8 mouse cellular contexts compared by ENCODE assay signal in genomic region chr10:85871698-85872478, GRCm38 (mm10). TPM values are rescaled to one million over a fixed set of nuclear protein-coding genes. Genes with fewer than 3 reads are reported as not detected.
A peak's percentile ranks its signal among the peaks of the same experiment; 100 is the strongest.
DNase-seq lines count a peak whose midpoint lies in the region; ATAC-seq and TF ChIP-seq lines count a peak whose summit lies in the region.

No protein-coding gene starts in this region.

- TF ChIP-seq CTCF in MEL (IDR thresholded peaks at IDR 0.05 in 2 of 3, conservative IDR thresholded peaks at IDR 0.05 in 1 of 3; ENCODE audit: control insufficient read depth in 1 of 3, insufficient read depth in 1 of 3, low read depth in 2 of 3, low read length in 3 of 3, poor library complexity in 1 of 3, severe bottlenecking in 1 of 3), result no peak
- no peak for TF ChIP-seq CTCF in cerebellum, adult 2 months (IDR thresholded peaks at IDR 0.05; ENCODE audit: borderline replicate concordance, insufficient read depth, low read depth, low read length)
- no peak for TF ChIP-seq CTCF in forebrain, postnatal 0 days (IDR thresholded peaks at IDR 0.05; ENCODE audit: low read depth)

- under 1% methylated on average over 55 of the region's 55 CpGs for WGBS in cerebellum, adult 2 months
- under 1% methylated on average over 55 of the region's 55 CpGs for WGBS in forebrain, postnatal 0 days
- under 1% methylated on average over 55 of the region's 55 CpGs for WGBS in lung, embryonic 15.5 days

- peak overlapping the region; percentile 88 for H3K9ac ChIP-seq in MEL (ENCODE audit: control insufficient read depth, low read depth, low read length, poor library complexity, severe bottlenecking)
- H3K9ac ChIP-seq in forebrain, postnatal 0 days, result peak overlapping the region; percentile 70
- H3K9ac ChIP-seq in lung, embryonic 15.5 days, result peak overlapping the region; percentile 86

- ATAC-seq in forebrain, postnatal 0 days, result peak; percentile 98
- peak; percentile 92 for ATAC-seq in lung, embryonic 15.5 days (ENCODE audit: borderline replicate concordance, extremely low read depth, low FRiP score, low TSS enrichment)

- peaks cover 21% of the 10 kb centered on the region for H3K79me2 ChIP-seq in MEL (ENCODE audit: control insufficient read depth, insufficient read depth, low read length, poor library complexity)

- H3K36me3 ChIP-seq in MEL (ENCODE audit: control insufficient read depth in 1 of 2, insufficient read depth in 2 of 2, low read length in 2 of 2), result peaks cover 4 to 6% of the 10 kb centered on the region in 2 experiments; a peak in 3 of 4 replicates
- H3K36me3 ChIP-seq in forebrain, postnatal 0 days (ENCODE audit: insufficient read depth), result peaks cover 25% of the 10 kb centered on the region
- H3K36me3 ChIP-seq in lung, embryonic 15.5 days, result peaks cover 22% of the 10 kb centered on the region

- H3K27me3 ChIP-seq in MEL (ENCODE audit: control insufficient read depth in 1 of 2, insufficient read depth in 2 of 2, low read length in 2 of 2), result no peaks in the 10 kb centered on the region; a peak in 1 of 4 replicates
- no peaks in the 10 kb centered on the region for H3K27me3 ChIP-seq in cerebellum, adult 2 months (ENCODE audit: control insufficient read depth, insufficient read depth, low read length)
- no peaks in the 10 kb centered on the region for H3K27me3 ChIP-seq in forebrain, postnatal 0 days (ENCODE audit: insufficient read depth, low read length)
- H3K27me3 ChIP-seq in lung, embryonic 15.5 days, result no peaks in the 10 kb centered on the region

- H3K27ac ChIP-seq in MEL (ENCODE audit: control insufficient read depth, low read depth, low read length), result peak overlapping the region; percentile 29; the same call in 1 of the 2 replicates
- no peak overlapping the region for H3K27ac ChIP-seq in cerebellum, adult 2 months (ENCODE audit: insufficient read depth, low read length)
- H3K27ac ChIP-seq in forebrain, postnatal 0 days (ENCODE audit: low read depth, low read length), result 0 out of 2 replicates have a peak overlapping the region, but pooled peaks have one; percentile 42
- H3K27ac ChIP-seq in lung, embryonic 15.5 days, result peak overlapping the region; percentile 39; the same call in 1 of the 2 replicates

- H3K4me1 ChIP-seq in MEL (ENCODE audit: control insufficient read depth in 1 of 2, insufficient read depth in 2 of 2, low read length in 2 of 2), result peaks cover 0 to 3% of the 10 kb centered on the region in 2 experiments; a peak in 2 of 4 replicates
- no peaks in the 10 kb centered on the region for H3K4me1 ChIP-seq in cerebellum, adult 2 months (ENCODE audit: control insufficient read depth, insufficient read depth, low read length)
- peaks cover 5% of the 10 kb centered on the region; the same call in 1 of the 2 replicates for H3K4me1 ChIP-seq in forebrain, postnatal 0 days (ENCODE audit: insufficient read depth)
- H3K4me1 ChIP-seq in lung, embryonic 15.5 days, result peaks cover 11% of the 10 kb centered on the region

- TF ChIP-seq POLR2A in MEL (IDR thresholded peaks at IDR 0.05; ENCODE audit: control insufficient read depth in 1 of 2, insufficient read depth in 1 of 2, low read depth in 1 of 2, low read length in 2 of 2, poor library complexity in 1 of 2), result peak; percentile 33 to 85; a peak in 2 of 4 replicates
- peak; percentile 71; the same call in 1 of the 2 replicates for TF ChIP-seq POLR2A in cerebellum, adult 2 months (IDR thresholded peaks at IDR 0.05; ENCODE audit: borderline replicate concordance, insufficient read depth, low read length)

- no peak; a peak in 1 of 4 replicates for TF ChIP-seq EP300 in MEL (IDR thresholded peaks at IDR 0.05; ENCODE audit: low read depth in 1 of 2, low read length in 2 of 2)

- no peaks in the 10 kb centered on the region; the same call in 1 of the 2 replicates for H3K9me3 ChIP-seq in MEL (replicated peaks; ENCODE audit: insufficient read depth, low read length)
- no peaks in the 10 kb centered on the region for H3K9me3 ChIP-seq in forebrain, postnatal 0 days (ENCODE audit: low read length)
- H3K9me3 ChIP-seq in lung, embryonic 15.5 days, result no peaks in the 10 kb centered on the region

- no peak for TF ChIP-seq RAD21 in MEL (IDR thresholded peaks at IDR 0.05; ENCODE audit: low read depth, low read length)

- DNase-seq in MEL (ENCODE audit: low read depth, low spot score), result peak; percentile 94
- DNase-seq in cerebellum, adult 2 months, result peak; percentile 90 to 94
- peak; percentile 95 for DNase-seq in forebrain, postnatal 0 days
- DNase-seq in heart, postnatal 4 days, result peak; percentile 94
- peak; percentile 87 to 91 for DNase-seq in layer of hippocampus, adult 8-10 months (ENCODE audit: low spot score in 2 of 2)
- peak; percentile 83 for DNase-seq in ovary, adult 18-20 months (ENCODE audit: low spot score)
- peak; percentile 89 for DNase-seq in thymus, postnatal 0 days (ENCODE audit: low spot score)

- peak overlapping the region; percentile 88 for H3K4me3 ChIP-seq in MEL (ENCODE audit: control insufficient read depth in 1 of 2, insufficient read depth in 1 of 2, low read depth in 2 of 2, low read length in 2 of 2)
- H3K4me3 ChIP-seq in cerebellum, adult 2 months (replicated peaks; ENCODE audit: insufficient read depth, low read depth, low read length), result peak overlapping the region; percentile 88
- H3K4me3 ChIP-seq in forebrain, postnatal 0 days (ENCODE audit: low read depth, low read length), result peak overlapping the region; percentile 81
- peak overlapping the region; percentile 96 for H3K4me3 ChIP-seq in lung, embryonic 15.5 days

- peak overlapping the region; percentile 83 for H3K4me2 ChIP-seq in forebrain, postnatal 0 days (ENCODE audit: low read depth)
- peak overlapping the region; percentile 72 for H3K4me2 ChIP-seq in lung, embryonic 15.5 days

TF ChIP-seq in MEL, 35 proteins besides CTCF, POLR2A, EP300 and RAD21:
- peak; percentile 39; the same call in 1 of the 2 replicates for TF ChIP-seq POLR2AphosphoS2 (IDR thresholded peaks at IDR 0.05; ENCODE audit: low read length)
- TF ChIP-seq TBP (IDR thresholded peaks at IDR 0.05; ENCODE audit: low read depth, low read length), result peak; percentile 67; the same call in 1 of the 2 replicates
- TF ChIP-seq NRF1 (IDR thresholded peaks at IDR 0.05; ENCODE audit: insufficient read depth, low read depth, low read length, poor library complexity, severe bottlenecking), result peak; percentile 88
- peak; percentile 83 for TF ChIP-seq MYC (IDR thresholded peaks at IDR 0.05; ENCODE audit: low read depth, low read length)
- TF ChIP-seq UBTF (IDR thresholded peaks at IDR 0.05; ENCODE audit: borderline replicate concordance, insufficient read depth, low read depth, low read length), result peak; percentile 17; the same call in 1 of the 2 replicates
- peak; percentile 88 for TF ChIP-seq HCFC1 (IDR thresholded peaks at IDR 0.05; ENCODE audit: low read depth, low read length)
- TF ChIP-seq MAZ (IDR thresholded peaks at IDR 0.05; ENCODE audit: low read depth, low read length), result peak; percentile 63; the same call in 1 of the 2 replicates
- TF ChIP-seq SIN3A (IDR thresholded peaks at IDR 0.05; ENCODE audit: low read length), result peak; percentile 73
- TF ChIP-seq ELF1 (IDR thresholded peaks at IDR 0.05; ENCODE audit: low read depth, low read length), result peak; percentile 56
- TF ChIP-seq MAX (IDR thresholded peaks at IDR 0.05; ENCODE audit: low read length), result peak; percentile 70
- peak; percentile 80 for TF ChIP-seq NELFE (IDR thresholded peaks at IDR 0.05; ENCODE audit: low read depth, low read length)
- no peak for TF ChIP-seq BHLHE40 (IDR thresholded peaks at IDR 0.05; ENCODE audit: borderline replicate concordance, low read depth, low read length)
- peak; percentile 98 for TF ChIP-seq MXI1 (IDR thresholded peaks at IDR 0.05; ENCODE audit: low read depth, low read length)
- TF ChIP-seq ETS1 (IDR thresholded peaks at IDR 0.05; ENCODE audit: low read depth, low read length), result no peak
- TF ChIP-seq ZNF384 (IDR thresholded peaks at IDR 0.05; ENCODE audit: low read depth, low read length), result no peak

RNA-seq across cellular contexts. Expression of gene Pwp1, which starts 42.6 kb away (rescaled TPM):
- 70.2 and 81.5 TPM in 2 replicates for total RNA-seq in MEL (2012; rRNA removed)
- 10 to 100 TPM; 75.8 to 94.4 TPM for polyA plus RNA-seq in MEL (2012; ENCODE audit: insufficient read depth in 1 of 2, insufficient read length in 2 of 2, low read depth in 1 of 2, low replicate concordance in 2 of 2, missing spikeins in 1 of 2)
- polyA plus RNA-seq in cerebellum, adult 2 months (2012; rRNA removed), result 18.2 and 20.5 TPM in 2 replicates
- 56.3 and 63.9 TPM in 2 replicates for total RNA-seq in forebrain, postnatal 0 days (2014; rRNA removed)
- polyA plus RNA-seq in forebrain, postnatal 0 days (2015; fragmentation: Nextera tagmentation; extraction: Ambion mirVana), result 60.9 and 62.3 TPM in 2 replicates
- total RNA-seq in heart, postnatal 4 days (2021), result 10 to 100 TPM; 20.5 to 23.5 TPM
- total RNA-seq in layer of hippocampus, adult 8-10 months (2022), result 10 to 100 TPM; 18.2 to 19.5 (median 18.6) TPM
- 87.2 and 87.3 TPM in 2 replicates for polyA plus RNA-seq in lung, embryonic 15.5 days (2015; fragmentation: Nextera tagmentation; extraction: Ambion mirVana)
- 64.4 and 67.5 TPM in 2 replicates for polyA plus RNA-seq in thymus, postnatal 0 days (2015; fragmentation: Nextera tagmentation; extraction: Ambion mirVana)

RNA-seq across cellular contexts. Expression of gene Prdm4, which starts 45.1 kb away (rescaled TPM):
- 24.8 and 26.2 TPM in 2 replicates for total RNA-seq in MEL (2012; rRNA removed)
- polyA plus RNA-seq in MEL (2012; ENCODE audit: insufficient read depth in 1 of 2, insufficient read length in 2 of 2, low read depth in 1 of 2, low replicate concordance in 2 of 2, missing spikeins in 1 of 2), result 10 to 100 TPM; 38.5 to 43.4 TPM
- 27.8 and 29.4 TPM in 2 replicates for polyA plus RNA-seq in cerebellum, adult 2 months (2012; rRNA removed)
- total RNA-seq in forebrain, postnatal 0 days (2014; rRNA removed), result 51.6 and 65.0 TPM in 2 replicates
- polyA plus RNA-seq in forebrain, postnatal 0 days (2015; fragmentation: Nextera tagmentation; extraction: Ambion mirVana), result 12.8 and 14.6 TPM in 2 replicates
- total RNA-seq in heart, postnatal 4 days (2021), result 10 to 100 TPM; 17.2 to 18.8 TPM
- total RNA-seq in layer of hippocampus, adult 8-10 months (2022), result 10 to 100 TPM; 25.5 to 31.2 (median 28.9) TPM
- 13.8 and 14.1 TPM in 2 replicates for polyA plus RNA-seq in lung, embryonic 15.5 days (2015; fragmentation: Nextera tagmentation; extraction: Ambion mirVana)
- polyA plus RNA-seq in thymus, postnatal 0 days (2015; fragmentation: Nextera tagmentation; extraction: Ambion mirVana), result 10.6 and 11.0 TPM in 2 replicates

RNA-seq across cellular contexts. Expression of gene Ascl4, which starts 55.6 kb away (rescaled TPM):
- total RNA-seq in MEL (2012; rRNA removed), result not detected in 2 replicates
- polyA plus RNA-seq in MEL (2012; ENCODE audit: insufficient read depth in 1 of 2, insufficient read length in 2 of 2, low read depth in 1 of 2, low replicate concordance in 2 of 2, missing spikeins in 1 of 2), result not detected
- 0.52 and 0.68 TPM in 2 replicates for polyA plus RNA-seq in cerebellum, adult 2 months (2012; rRNA removed)
- 0.08 and 0.24 TPM in 2 replicates for total RNA-seq in forebrain, postnatal 0 days (2014; rRNA removed)
- polyA plus RNA-seq in forebrain, postnatal 0 days (2015; fragmentation: Nextera tagmentation; extraction: Ambion mirVana), result 0.18 and 0.34 TPM in 2 replicates
- total RNA-seq in heart, postnatal 4 days (2021), result not detected
- under 1 TPM; 0.25 to 0.69 (median 0.50) TPM for total RNA-seq in layer of hippocampus, adult 8-10 months (2022)
- 0.19 and 0.33 TPM in 2 replicates for polyA plus RNA-seq in lung, embryonic 15.5 days (2015; fragmentation: Nextera tagmentation; extraction: Ambion mirVana)
- polyA plus RNA-seq in thymus, postnatal 0 days (2015; fragmentation: Nextera tagmentation; extraction: Ambion mirVana), result 0.15 and 0.33 TPM in 2 replicates
